Mouse (Mus musculus) lung, adult 2 months (tissue): Measurements from ENCODE around the gene Pex5.

Experiments used
- CTCF ChIP-seq: fragments of 200-500 bp; IDR thresholded peaks from 2 replicates; pipeline ENCODE4 v1.5.1; 2011; ENCODE audit warnings: mild to moderate bottlenecking, low read length, control low read depth; ENCODE audit not compliant: insufficient read depth
- POLR2A ChIP-seq: fragments of 200-500 bp; IDR thresholded peaks from 2 replicates; pipeline ENCODE4 v1.6.1; 2011; ENCODE audit warnings: low read depth, mild to moderate bottlenecking, control low read depth, low read length, borderline replicate concordance; ENCODE audit errors: extremely low read depth

GRCm38 (mm10) chr6:124453756-124454155 is 38.9 kb upstream of the Pex5 start:
- TF ChIP-seq CTCF (no peak), POLR2A (no peak)
